Mouse (Mus musculus): ENCODE results near the gene Ch25h. TPM values are rescaled to one million over a fixed set of nuclear protein-coding genes. Genes with fewer than 3 reads are reported as not detected.

Gene Ch25h
- polyA plus RNA-seq, 1 experiment from 2014 or later: 0.75 TPM

GRCm38 (mm10) chr19:34450784-34451370 lies 24.1 kb downstream of the Ch25h start:
- Histone ChIP-seq H3K27ac (ENCODE audit: low read depth, low read length) (no peak overlapping the region), H3K9ac (ENCODE audit: low read length) (no peak overlapping the region), H3K4me3 (ENCODE audit: low read depth, low read length) (no peak overlapping the region), H3K36me3 (ENCODE audit: control insufficient read depth, insufficient read depth, low read length) (no peaks in the 10 kb centered on the region), H3K9me3 (ENCODE audit: control insufficient read depth, low read length) (no peaks in the 10 kb centered on the region), H3K4me1 (replicated peaks; ENCODE audit: control insufficient read depth, insufficient read depth, low read length) (no peaks in the 10 kb centered on the region), H3K4me2 (ENCODE audit: low read depth, low read length, severe bottlenecking) (no peak overlapping the region), H3K27me3 (ENCODE audit: control insufficient read depth, insufficient read depth, low read length) (peaks cover 2% of the 10 kb centered on the region; the same call in 1 of the 2 replicates)
- 84% methylated on average over 1 of the region's 1 CpGs for WGBS
- ATAC-seq (replicated peaks; ENCODE audit: low FRiP score): no peak
- no peak for DNase-seq (ENCODE audit: low spot score)

- DNase-seq (ENCODE audit: low spot score) (no peak), ATAC-seq (replicated peaks; ENCODE audit: low FRiP score) (no peak)
- Histone ChIP-seq H3K4me3 (ENCODE audit: low read depth, low read length) (no peak overlapping the region), H3K9me3 (ENCODE audit: control insufficient read depth, low read length) (no peaks in the 10 kb centered on the region), H3K27ac (ENCODE audit: low read depth, low read length) (no peak overlapping the region), H3K4me2 (ENCODE audit: low read depth, low read length, severe bottlenecking) (no peak overlapping the region), H3K36me3 (ENCODE audit: control insufficient read depth, insufficient read depth, low read length) (no peaks in the 10 kb centered on the region), H3K4me1 (replicated peaks; ENCODE audit: control insufficient read depth, insufficient read depth, low read length) (no peaks in the 10 kb centered on the region), H3K27me3 (ENCODE audit: control insufficient read depth, insufficient read depth, low read length) (no peaks in the 10 kb centered on the region), H3K9ac (ENCODE audit: low read length) (no peak overlapping the region)
- 86% methylated on average over 1 of the region's 1 CpGs for WGBS
These were observed 26.1 kb downstream of the Ch25h start for GRCm38 (mm10) chr19:34448851-34449250.

- H3K4me3 ChIP-seq (ENCODE audit: low read depth, low read length): no peak overlapping the region
- no peaks in the 10 kb centered on the region for H3K36me3 ChIP-seq (ENCODE audit: control insufficient read depth, insufficient read depth, low read length)
- ATAC-seq (replicated peaks; ENCODE audit: low FRiP score): no peak
- H3K4me1 ChIP-seq (replicated peaks; ENCODE audit: control insufficient read depth, insufficient read depth, low read length): no peaks in the 10 kb centered on the region
- 69% methylated on average over 4 of the region's 4 CpGs for whole genome bisulfite sequencing
- H3K9me3 ChIP-seq (ENCODE audit: control insufficient read depth, low read length): no peaks in the 10 kb centered on the region
- no peaks in the 10 kb centered on the region for H3K27me3 ChIP-seq (ENCODE audit: control insufficient read depth, insufficient read depth, low read length)
- no peak overlapping the region for H3K4me2 ChIP-seq (ENCODE audit: low read depth, low read length, severe bottlenecking)
- DNase-seq (ENCODE audit: low spot score): no peak
- no peak overlapping the region for H3K27ac ChIP-seq (ENCODE audit: low read depth, low read length)
- no peak overlapping the region for H3K9ac ChIP-seq (ENCODE audit: low read length)
These were observed 29.5 kb downstream of the Ch25h start for GRCm38 (mm10) chr19:34445410-34446012.

GRCm38 (mm10) chr19:34444785-34445184 lies 30.2 kb downstream of the Ch25h start:
- WGBS: 88% methylated on average over 3 of the region's 3 CpGs
- H3K4me2 ChIP-seq (ENCODE audit: low read depth, low read length, severe bottlenecking): no peak overlapping the region
- no peaks in the 10 kb centered on the region for H3K36me3 ChIP-seq (ENCODE audit: control insufficient read depth, insufficient read depth, low read length)
- ATAC-seq (replicated peaks; ENCODE audit: low FRiP score): no peak
- H3K27me3 ChIP-seq (ENCODE audit: control insufficient read depth, insufficient read depth, low read length): no peaks in the 10 kb centered on the region
- no peak overlapping the region for H3K27ac ChIP-seq (ENCODE audit: low read depth, low read length)
- no peak overlapping the region for H3K9ac ChIP-seq (ENCODE audit: low read length)
- H3K4me1 ChIP-seq (replicated peaks; ENCODE audit: control insufficient read depth, insufficient read depth, low read length): no peaks in the 10 kb centered on the region
- H3K4me3 ChIP-seq (ENCODE audit: low read depth, low read length): no peak overlapping the region
- no peaks in the 10 kb centered on the region for H3K9me3 ChIP-seq (ENCODE audit: control insufficient read depth, low read length)
- DNase-seq (ENCODE audit: low spot score): no peak

- no peaks in the 10 kb centered on the region for H3K9me3 ChIP-seq (ENCODE audit: control insufficient read depth, low read length)
- H3K4me2 ChIP-seq (ENCODE audit: low read depth, low read length, severe bottlenecking): no peak overlapping the region
- H3K27me3 ChIP-seq (ENCODE audit: control insufficient read depth, insufficient read depth, low read length): no peaks in the 10 kb centered on the region
- H3K27ac ChIP-seq (ENCODE audit: low read depth, low read length): no peak overlapping the region
- no peak overlapping the region for H3K9ac ChIP-seq (ENCODE audit: low read length)
- ATAC-seq (replicated peaks; ENCODE audit: low FRiP score): no peak
- no peaks in the 10 kb centered on the region for H3K4me1 ChIP-seq (replicated peaks; ENCODE audit: control insufficient read depth, insufficient read depth, low read length)
- 93% methylated on average over 2 of the region's 2 CpGs for WGBS
- no peak for DNase-seq (ENCODE audit: low spot score)
- no peaks in the 10 kb centered on the region for H3K36me3 ChIP-seq (ENCODE audit: control insufficient read depth, insufficient read depth, low read length)
- H3K4me3 ChIP-seq (ENCODE audit: low read depth, low read length): no peak overlapping the region
These were observed 33.0 kb downstream of the Ch25h start for GRCm38 (mm10) chr19:34441979-34442378.

- no peak overlapping the region for H3K4me3 ChIP-seq (ENCODE audit: low read depth, low read length)
- H3K9ac ChIP-seq (ENCODE audit: low read length): no peak overlapping the region
- H3K36me3 ChIP-seq (ENCODE audit: control insufficient read depth, insufficient read depth, low read length): no peaks in the 10 kb centered on the region
- 77% methylated on average over 5 of the region's 5 CpGs for WGBS
- no peak overlapping the region for H3K4me2 ChIP-seq (ENCODE audit: low read depth, low read length, severe bottlenecking)
- H3K27ac ChIP-seq (ENCODE audit: low read depth, low read length): no peak overlapping the region
- ATAC-seq (replicated peaks; ENCODE audit: low FRiP score) (no peak), DNase-seq (ENCODE audit: low spot score) (no peak)
- H3K27me3 ChIP-seq (ENCODE audit: control insufficient read depth, insufficient read depth, low read length): no peaks in the 10 kb centered on the region
- no peaks in the 10 kb centered on the region for H3K4me1 ChIP-seq (replicated peaks; ENCODE audit: control insufficient read depth, insufficient read depth, low read length)
- H3K9me3 ChIP-seq (ENCODE audit: control insufficient read depth, low read length): no peaks in the 10 kb centered on the region
These were observed 39.8 kb downstream of the Ch25h start for GRCm38 (mm10) chr19:34435197-34435611.

- no peak for ATAC-seq (replicated peaks; ENCODE audit: low FRiP score)
- H3K4me3 ChIP-seq (ENCODE audit: low read depth, low read length): no peak overlapping the region
- H3K4me1 ChIP-seq (replicated peaks; ENCODE audit: control insufficient read depth, insufficient read depth, low read length): no peaks in the 10 kb centered on the region
- DNase-seq (ENCODE audit: low spot score): no peak
- H3K9me3 ChIP-seq (ENCODE audit: control insufficient read depth, low read length): no peaks in the 10 kb centered on the region
- H3K27ac ChIP-seq (ENCODE audit: low read depth, low read length): no peak overlapping the region
- WGBS: 84% methylated on average over 3 of the region's 3 CpGs
- no peak overlapping the region for H3K9ac ChIP-seq (ENCODE audit: low read length)
- H3K36me3 ChIP-seq (ENCODE audit: control insufficient read depth, insufficient read depth, low read length): no peaks in the 10 kb centered on the region
- H3K4me2 ChIP-seq (ENCODE audit: low read depth, low read length, severe bottlenecking): no peak overlapping the region
- no peaks in the 10 kb centered on the region for H3K27me3 ChIP-seq (ENCODE audit: control insufficient read depth, insufficient read depth, low read length)
These were observed 43.6 kb downstream of the Ch25h start for GRCm38 (mm10) chr19:34431314-34431713.

GRCm38 (mm10) chr19:34423783-34424335 lies 51.1 kb downstream of the Ch25h start:
- no peak overlapping the region for H3K4me2 ChIP-seq (ENCODE audit: low read depth, low read length, severe bottlenecking)
- 91% methylated on average over 4 of the region's 4 CpGs for WGBS
- ATAC-seq (replicated peaks; ENCODE audit: low FRiP score): no peak
- H3K4me1 ChIP-seq (replicated peaks; ENCODE audit: control insufficient read depth, insufficient read depth, low read length): no peaks in the 10 kb centered on the region
- H3K9me3 ChIP-seq (ENCODE audit: control insufficient read depth, low read length): no peaks in the 10 kb centered on the region
- H3K27ac ChIP-seq (ENCODE audit: low read depth, low read length): no peak overlapping the region
- no peak overlapping the region for H3K4me3 ChIP-seq (ENCODE audit: low read depth, low read length)
- no peak for DNase-seq (ENCODE audit: low spot score)
- no peak overlapping the region for H3K9ac ChIP-seq (ENCODE audit: low read length)
- no peaks in the 10 kb centered on the region for H3K27me3 ChIP-seq (ENCODE audit: control insufficient read depth, insufficient read depth, low read length)
- no peaks in the 10 kb centered on the region for H3K36me3 ChIP-seq (ENCODE audit: control insufficient read depth, insufficient read depth, low read length)

Data from forebrain, embryonic 11.5 days (tissue).